Mouse (Mus musculus) neutrophil, adult 5-6 weeks (primary cell): Measurements from ENCODE around the gene Prmt1. TPM values are rescaled to one million over a fixed set of nuclear protein-coding genes. Genes with fewer than 3 reads are reported as not detected.
"Not testable (repeated sequence)": the region's sequence is repeated elsewhere in the genome, so short reads cannot be mapped to it uniquely, and the experiment has no call there.

ENCODE experiments used
- ATAC-seq: fragments of 151-379, 151-347 bp; 2 replicates; pipeline ENCODE4 v1.8.0; 2017; ENCODE audit warnings: mild to moderate bottlenecking, moderate TSS enrichment; ENCODE audit not compliant: insufficient number of reproducible peaks, poor library complexity, low FRiP score, severe bottlenecking; ENCODE audit errors: extremely low read depth
- total RNA-seq: library from RNA; stranded (forward); fragments of 200-1000 nt; gene quantifications from 2 replicates; pipeline ENCODE4 v1.2.3, GENCODE M21; 2017

Gene Prmt1
- total RNA-seq: 41.1 and 52.0 TPM in 2 replicates

- peak; percentile 85 for ATAC-seq
Observed at GRCm38 (mm10) chr7:44986192-44986878, at the start of gene Prmt1. Gene Prmt1 (minus strand): TSS chr7:44986568.

GRCm38 (mm10) chr7:45035631-45036030 lies 49.3 kb upstream of the Prmt1 start:
- ATAC-seq: no peak

GRCm38 (mm10) chr7:45033722-45034359 lies 47.5 kb upstream of the Prmt1 start:
- ATAC-seq: no peak

- no peak for ATAC-seq
Observed at GRCm38 (mm10) chr7:45030857-45031256, 44.5 kb upstream of the Prmt1 start.

GRCm38 (mm10) chr7:45029995-45030394 lies 43.6 kb upstream of the Prmt1 start:
- ATAC-seq: no peak

GRCm38 (mm10) chr7:45028351-45028750 lies 42.0 kb upstream of the Prmt1 start:
- no peak for ATAC-seq

GRCm38 (mm10) chr7:45027761-45028160 lies 41.4 kb upstream of the Prmt1 start:
- ATAC-seq: no peak

GRCm38 (mm10) chr7:45026256-45026655 lies 39.9 kb upstream of the Prmt1 start:
- no peak for ATAC-seq

- ATAC-seq: no peak
Observed at GRCm38 (mm10) chr7:45025601-45026220, 39.3 kb upstream of the Prmt1 start.

GRCm38 (mm10) chr7:45024281-45025248 lies 38.2 kb upstream of the Prmt1 start:
- ATAC-seq: no peak

- not testable (repeated sequence) for ATAC-seq
Observed at GRCm38 (mm10) chr7:45023711-45024110, 37.3 kb upstream of the Prmt1 start.

- no peak for ATAC-seq
Observed at GRCm38 (mm10) chr7:45020225-45020624, 33.9 kb upstream of the Prmt1 start.

- no peak for ATAC-seq
Observed at GRCm38 (mm10) chr7:45019031-45019571, 32.7 kb upstream of the Prmt1 start.

GRCm38 (mm10) chr7:45017242-45018061 lies 31.1 kb upstream of the Prmt1 start, which contains the start of gene Rras:
Gene Rras (plus strand): TSS chr7:45017961.
- ATAC-seq: peak; percentile 76

- ATAC-seq: no peak
Observed at GRCm38 (mm10) chr7:45016761-45017160, 30.4 kb upstream of the Prmt1 start.

- peak; percentile 78 for ATAC-seq
Observed at GRCm38 (mm10) chr7:45015957-45016612, 29.7 kb upstream of the Prmt1 start, which contains the start of gene Scaf1. Gene Scaf1 (minus strand): TSS chr7:45016363.

GRCm38 (mm10) chr7:45015344-45015956 lies 29.1 kb upstream of the Prmt1 start:
- ATAC-seq: no peak
